Mouse (Mus musculus) heart, embryonic 14.5 days (tissue): Measurements from ENCODE around the gene Bcap31. TPM values are rescaled to one million over a fixed set of nuclear protein-coding genes. Genes with fewer than 3 reads are reported as not detected.

Experiments
- ATAC-seq: fragments of 200-750 bp; cut with Nextera tagmentation; 2 replicates; pipeline ENCODE4 v1.8.0; 2017; ENCODE audit warnings: low read depth, moderate TSS enrichment; ENCODE audit not compliant: insufficient number of reproducible peaks, insufficient read depth, low FRiP score
- H3K27ac ChIP-seq, 2 experiments: fragments of 200-500 bp in 1 of 2; fragments of 300-500 bp in 1 of 2; sonication (generic) in 1 of 2; replicated peaks in 1 of 2; 2 replicates each; pipeline ENCODE4 v1.5.1; 2012 to 2014; ENCODE audit warnings: low read depth in 2 of 2, low read length in 2 of 2, control low read depth in 1 of 2, mild to moderate bottlenecking in 1 of 2, mixed read lengths in 1 of 2; ENCODE audit not compliant: control insufficient read depth in 1 of 2, insufficient read depth in 1 of 2
- H3K27me3 ChIP-seq: fragments of 300-500 bp; sonication (generic); 2 replicates; pipeline ENCODE4 v1.6.1; 2014; ENCODE audit warnings: mild to moderate bottlenecking, low read length, control low read depth; ENCODE audit not compliant: control insufficient read depth, insufficient read depth
- H3K36me3 ChIP-seq: fragments of 300-500 bp; sonication (generic); 2 replicates; pipeline ENCODE4 v1.6.1; 2014; ENCODE audit warnings: mild to moderate bottlenecking, control low read depth, low read length, mixed read lengths; ENCODE audit not compliant: control insufficient read depth, insufficient read depth
- H3K4me1 ChIP-seq, 2 experiments: fragments of 200-500 bp in 1 of 2; fragments of 300-500 bp in 1 of 2; sonication (generic) in 1 of 2; 2 replicates each; pipeline ENCODE4 v1.6.1; 2012 to 2014; ENCODE audit warnings: low read length in 2 of 2, control low read depth in 1 of 2, mixed read lengths in 1 of 2; ENCODE audit not compliant: control insufficient read depth in 2 of 2, insufficient read depth in 2 of 2
- H3K4me2 ChIP-seq: fragments of 300-500 bp; sonication (generic); 2 replicates; pipeline ENCODE4 v1.6.1; 2014; ENCODE audit warnings: mild to moderate bottlenecking, low read length
- H3K4me3 ChIP-seq, 2 experiments: fragments of 200-500 bp in 1 of 2; fragments of 300-500 bp in 1 of 2; sonication (generic) in 1 of 2; 2 replicates each; pipeline ENCODE4 v1.5.1; 2012 to 2014; ENCODE audit warnings: low read length in 2 of 2, mild to moderate bottlenecking in 2 of 2, control low read depth in 1 of 2, low read depth in 1 of 2, moderate library complexity in 1 of 2; ENCODE audit not compliant: control insufficient read depth in 1 of 2, insufficient read depth in 1 of 2
- H3K9ac ChIP-seq: fragments of 300-500 bp; sonication (generic); 2 replicates; pipeline ENCODE4 v1.6.1; 2014; ENCODE audit warnings: mild to moderate bottlenecking, low read length
- H3K9me3 ChIP-seq: fragments of 300-500 bp; sonication (generic); 2 replicates; pipeline ENCODE4 v1.6.1; 2016; ENCODE audit warnings: low read length, control low read depth; ENCODE audit not compliant: control insufficient read depth
- WGBS: fragments of 180-500 bp; shearing (Covaris S2); extraction: QIAGEN DNeasy Blood & Tissue Kit; methylation state at CpG from one replicate; pipeline ENCODE4 v1.1.7; 2014; 5-methylcytosine and 5-hydroxymethylcytosine counted together
- polyA plus RNA-seq: library from polyadenylated mRNA; unstranded; fragments of >200 nt; fragmentation: Nextera tagmentation; extraction: Ambion mirVana; gene quantifications from 2 replicates; pipeline ENCODE4 v1.2.1, GENCODE M21; 2014

Bcap31 gene
- polyA plus RNA-seq, 1 experiment from 2014 or later, result 174 TPM

DNA sequence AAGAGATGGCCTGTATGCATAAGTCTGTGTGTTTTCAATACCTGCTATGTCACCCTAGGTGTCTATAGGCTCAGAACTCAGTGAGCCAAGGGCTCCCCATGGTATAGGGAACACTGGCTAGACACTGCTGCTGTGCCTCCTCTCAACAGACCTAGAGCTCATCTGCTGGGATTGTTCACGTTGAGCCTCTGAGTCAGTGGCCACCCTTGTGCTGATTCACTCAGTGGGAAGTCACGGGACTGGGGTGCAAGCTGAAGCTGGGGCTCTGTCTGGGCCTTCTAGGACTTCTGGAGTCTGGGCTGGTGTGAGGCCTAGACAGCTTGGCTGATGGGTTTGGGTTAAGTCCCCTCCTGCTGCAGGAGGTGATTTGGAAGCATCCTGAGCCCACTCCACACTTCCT, 40.7 kb downstream of the Bcap31 start:
- ATAC-seq, result no peak
- Histone ChIP-seq H3K4me2 (peak overlapping the region; percentile 70), H3K9ac (peak overlapping the region; percentile 86), H3K4me3 (peak overlapping the region; percentile 62 to 63; a peak in 1 of 4 replicates), H3K27ac (no peak overlapping the region), H3K27me3 (no peaks in the 10 kb centered on the region), H3K9me3 (no peaks in the 10 kb centered on the region), H3K36me3 (peaks cover 41% of the 10 kb centered on the region), H3K4me1 (peaks cover 4 to 5% of the 10 kb centered on the region in 2 experiments; a peak in 2 of 4 replicates)
- 78% methylated on average over 2 of the region's 2 CpGs for WGBS

DNA sequence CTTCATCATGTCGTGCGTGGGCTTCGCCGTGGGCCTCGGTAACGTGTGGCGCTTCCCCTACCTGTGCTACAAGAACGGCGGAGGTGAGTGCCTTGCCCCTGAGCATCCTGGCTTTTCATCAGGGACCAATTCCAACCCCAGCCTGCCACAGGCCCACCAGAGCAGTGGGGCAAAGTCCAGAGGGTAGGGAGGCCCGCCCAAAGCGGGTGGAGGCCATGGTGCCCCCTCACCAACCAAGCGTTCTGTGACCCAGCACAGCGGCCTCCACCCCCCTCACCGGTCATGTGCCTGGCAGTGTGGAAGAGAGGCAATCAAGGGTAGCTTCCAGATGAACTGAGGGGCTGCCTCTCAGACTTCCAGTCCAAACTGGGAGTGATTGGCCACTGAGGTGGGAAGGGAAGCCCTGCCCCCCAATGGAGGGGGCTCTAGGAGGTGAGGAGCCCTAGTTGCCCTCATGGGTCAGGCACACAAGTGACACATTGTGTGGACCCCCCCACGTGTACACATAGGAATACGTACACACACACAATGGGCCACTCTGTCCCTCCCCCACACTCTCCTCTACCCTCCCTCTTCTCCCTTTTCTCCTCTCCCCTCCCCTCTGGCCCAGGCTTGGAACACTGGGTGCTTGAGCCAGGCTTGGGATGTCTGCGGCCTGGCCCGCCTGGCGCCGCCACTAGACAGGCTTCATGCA, 41.9 kb downstream of the Bcap31 start:
- Histone ChIP-seq H3K9ac (peak overlapping the region; percentile 86), H3K4me3 (peak overlapping the region; percentile 62 to 63), H3K9me3 (no peaks in the 10 kb centered on the region), H3K4me1 (peaks cover 4 to 5% of the 10 kb centered on the region in 2 experiments; a peak in 2 of 4 replicates), H3K27ac (peak overlapping the region; percentile 51 to 84), H3K4me2 (peak overlapping the region; percentile 70), H3K27me3 (no peaks in the 10 kb centered on the region), H3K36me3 (peaks cover 30% of the 10 kb centered on the region)
- WGBS, result 29% methylated on average over 20 of the region's 20 CpGs
- 0 out of 2 replicates have a peak, but pooled peaks have one; percentile 12 for ATAC-seq

GRCm38 (mm10) chrX:73673619-73673967, 42.4 kb downstream of the Bcap31 start:
- peak overlapping the region; percentile 62 to 63 for H3K4me3 ChIP-seq
- ATAC-seq, result no peak
- H3K27me3 ChIP-seq, result no peaks in the 10 kb centered on the region
- H3K36me3 ChIP-seq, result peaks cover 25% of the 10 kb centered on the region
- H3K4me2 ChIP-seq, result peak overlapping the region; percentile 70
- peak overlapping the region; percentile 86 for H3K9ac ChIP-seq
- no peaks in the 10 kb centered on the region for H3K9me3 ChIP-seq
- H3K27ac ChIP-seq, result peak overlapping the region; percentile 51 to 84
- WGBS, result 20% methylated on average over 36 of the region's 42 CpGs
- peaks cover 4 to 5% of the 10 kb centered on the region in 2 experiments; a peak in 2 of 4 replicates for H3K4me1 ChIP-seq

DNA sequence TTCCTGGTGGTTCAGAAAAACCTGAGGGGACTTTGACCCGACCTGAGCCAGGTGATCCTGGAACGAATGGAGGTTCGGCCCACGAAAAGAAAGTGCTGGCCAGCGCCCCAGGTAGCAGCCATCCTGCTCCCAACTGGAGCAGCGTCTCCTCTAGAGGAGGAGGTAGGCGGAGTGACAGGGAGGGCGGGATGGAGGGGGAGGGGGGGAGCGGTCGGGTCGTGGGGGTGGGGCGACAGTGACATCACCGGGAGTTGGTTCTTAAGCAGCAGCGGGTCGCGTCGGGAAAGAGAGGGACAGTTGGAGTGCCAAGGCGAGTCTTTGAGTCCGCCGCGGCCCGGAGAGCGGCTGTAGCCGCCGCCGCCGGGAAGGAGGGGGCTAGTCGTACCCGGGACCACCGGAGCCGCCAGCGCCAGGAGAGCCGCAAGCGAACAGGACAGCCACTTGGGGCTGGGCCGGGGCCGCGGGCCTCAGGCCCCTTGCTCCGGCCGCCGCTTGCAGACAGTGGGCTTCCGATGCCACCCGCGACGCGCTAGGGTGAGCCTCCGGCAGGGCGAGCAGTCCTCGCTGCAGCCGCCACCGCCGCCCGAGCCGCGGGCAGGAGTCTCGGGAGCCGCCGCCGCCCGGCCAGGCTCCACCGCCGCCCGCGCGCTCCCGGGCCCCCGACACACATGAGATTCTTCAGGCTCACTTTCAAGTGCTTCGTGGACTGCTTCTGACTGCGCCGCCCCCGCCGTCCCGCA, 42.9 kb downstream of the Bcap31 start, which contains the start of gene Slc6a8:
Slc6a8 (plus strand) TSS at position 272 of the 740 bp plus-strand sequence.
- peaks cover 20% of the 10 kb centered on the region for H3K36me3 ChIP-seq
- WGBS, result 12% methylated on average over 26 of the region's 72 CpGs
- H3K27ac ChIP-seq, result peak within 1 kb of the TSS; percentile 74 to 84
- peaks cover 4 to 5% of the 10 kb centered on the region in 2 experiments; a peak in 2 of 4 replicates for H3K4me1 ChIP-seq
- H3K9me3 ChIP-seq, result no peaks in the 10 kb centered on the region
- peak within 1 kb of the TSS; percentile 62 to 63 for H3K4me3 ChIP-seq
- H3K4me2 ChIP-seq, result peak within 1 kb of the TSS; percentile 70
- peak within 1 kb of the TSS; percentile 86 for H3K9ac ChIP-seq
- H3K27me3 ChIP-seq, result no peaks in the 10 kb centered on the region
- ATAC-seq, result peak; percentile 70

GRCm38 (mm10) chrX:73672031-73672431, 43.9 kb downstream of the Bcap31 start:
- peak overlapping the region; percentile 70; the same call in 1 of the 2 replicates for H3K4me2 ChIP-seq
- no peak overlapping the region for H3K4me3 ChIP-seq

DNA sequence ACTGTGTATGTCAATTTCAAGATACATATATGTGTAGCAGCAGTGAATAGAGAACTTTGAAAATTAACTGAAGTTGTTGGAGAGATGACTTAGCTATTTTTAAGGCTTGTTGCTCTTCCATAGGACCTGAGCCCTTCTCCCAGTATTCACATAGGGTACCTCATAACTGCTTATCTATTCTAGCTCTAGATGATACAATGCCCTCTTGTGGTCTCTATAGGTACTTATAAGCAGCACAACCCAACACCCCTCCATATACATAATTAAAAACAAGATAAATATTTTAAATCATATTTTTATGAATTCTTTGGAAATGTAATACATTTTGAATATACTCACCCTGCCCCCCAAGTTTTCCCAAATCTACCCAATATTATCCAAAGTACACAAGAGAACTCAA, 52.8 kb downstream of the Bcap31 start:
- ATAC-seq, result no peak
- Histone ChIP-seq H3K27ac (no peak overlapping the region), H3K36me3 (no peaks in the 10 kb centered on the region), H3K4me2 (no peak overlapping the region), H3K4me1 (no peaks in the 10 kb centered on the region; a peak in 1 of 4 replicates), H3K9me3 (no peaks in the 10 kb centered on the region), H3K27me3 (no peaks in the 10 kb centered on the region), H3K4me3 (no peak overlapping the region), H3K9ac (no peak overlapping the region)

More at GRCm38 (mm10) chrX:73672031-73672431, 43.9 kb downstream of the Bcap31 start:
- H3K9me3 ChIP-seq, result no peaks in the 10 kb centered on the region
- H3K4me1 ChIP-seq, result peaks cover 4 to 5% of the 10 kb centered on the region in 2 experiments; a peak in 2 of 4 replicates
- no peak overlapping the region for H3K9ac ChIP-seq
- H3K36me3 ChIP-seq, result peaks cover 9% of the 10 kb centered on the region
- H3K27me3 ChIP-seq, result no peaks in the 10 kb centered on the region
- no peak overlapping the region for H3K27ac ChIP-seq
- ATAC-seq, result no peak
- 55% methylated on average over 4 of the region's 4 CpGs for WGBS

DNA sequence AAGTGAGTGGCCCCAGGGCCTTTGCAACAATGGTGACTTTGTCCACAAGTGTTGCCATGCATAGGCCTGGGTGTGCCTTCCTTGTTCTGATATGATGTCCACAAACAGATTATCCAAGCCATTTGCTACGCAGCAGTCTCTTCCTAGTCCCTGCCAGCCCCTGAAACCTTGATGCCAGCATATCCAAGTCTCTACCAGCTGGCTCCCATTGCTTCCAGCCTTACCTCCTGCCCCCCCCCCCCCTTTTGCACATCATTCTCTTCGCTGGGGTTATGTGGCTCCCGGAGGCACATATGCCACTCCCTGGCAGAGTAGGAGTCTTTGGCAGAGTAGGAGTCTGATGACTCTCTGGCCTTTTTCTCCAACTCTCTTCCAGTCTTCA, 55.7 kb downstream of the Bcap31 start:
- Histone ChIP-seq H3K4me3 (peak overlapping the region; percentile 46 to 47), H3K9ac (peak overlapping the region; percentile 72), H3K9me3 (no peaks in the 10 kb centered on the region), H3K4me1 (no peaks in the 10 kb centered on the region; a peak in 1 of 4 replicates), H3K4me2 (peak overlapping the region; percentile 77), H3K27me3 (no peaks in the 10 kb centered on the region), H3K27ac (no peak overlapping the region), H3K36me3 (no peaks in the 10 kb centered on the region)
- WGBS, result 72% methylated on average over 3 of the region's 3 CpGs
- ATAC-seq, result no peak
